Mouse (Mus musculus) intestine, embryonic 14.5 days (tissue): ENCODE data around the gene Hectd4. TPM values are rescaled to one million over a fixed set of nuclear protein-coding genes. Genes with fewer than 3 reads are reported as not detected.

Experiments used
- ATAC-seq: fragments of 200-750 bp; cut with Nextera tagmentation; replicated peaks from 2 replicates; pipeline ENCODE4 v1.8.0; 2017; ENCODE audit warnings: low read depth, moderate number of reproducible peaks, moderate TSS enrichment, moderate library complexity; ENCODE audit not compliant: low FRiP score, low TSS enrichment
- DNase-seq: peaks from one replicate; pipeline ENCODE4 v3.0.0-alpha.2; 2018; ENCODE audit warnings: low spot score
- H3K27ac ChIP-seq: fragments of 300-500 bp; sonication (generic); 2 replicates; pipeline ENCODE4 v1.5.1; 2014; ENCODE audit warnings: low read depth, mild to moderate bottlenecking, control low read depth
- H3K27me3 ChIP-seq: fragments of 300-500 bp; sonication (generic); replicated peaks from 2 replicates; pipeline ENCODE4 v1.6.1; 2014; ENCODE audit warnings: low read length, control low read depth; ENCODE audit not compliant: control insufficient read depth, insufficient read depth
- H3K36me3 ChIP-seq: fragments of 300-500 bp; sonication (generic); 2 replicates; pipeline ENCODE4 v1.6.1; 2014; ENCODE audit warnings: low read length, control low read depth; ENCODE audit not compliant: control insufficient read depth, insufficient read depth
- H3K4me1 ChIP-seq: fragments of 300-500 bp; sonication (generic); replicated peaks from 2 replicates; pipeline ENCODE4 v1.6.1; 2014; ENCODE audit warnings: low read length, control low read depth, mixed read lengths; ENCODE audit not compliant: control insufficient read depth, insufficient read depth
- H3K4me2 ChIP-seq: fragments of 300-500 bp; sonication (generic); 2 replicates; pipeline ENCODE4 v1.6.1; 2014; ENCODE audit warnings: low read length
- H3K4me3 ChIP-seq: fragments of 300-500 bp; sonication (generic); 2 replicates; pipeline ENCODE4 v1.5.1; 2014; ENCODE audit warnings: low read depth, low read length, control low read depth, mixed read lengths
- H3K9ac ChIP-seq: fragments of 300-500 bp; sonication (generic); 2 replicates; pipeline ENCODE4 v1.6.1; 2014; ENCODE audit warnings: mild to moderate bottlenecking, low read length
- H3K9me3 ChIP-seq: fragments of 300-500 bp; sonication (generic); 2 replicates; pipeline ENCODE4 v1.6.1; 2016; ENCODE audit warnings: low read length, control low read depth; ENCODE audit not compliant: control insufficient read depth
- WGBS: fragments of 180-500 bp; shearing (Covaris S2); extraction: QIAGEN DNeasy Blood & Tissue Kit; methylation state at CpG from one replicate; pipeline ENCODE4 v1.1.7; 2014; 5-methylcytosine and 5-hydroxymethylcytosine counted together
- polyA plus RNA-seq: library from polyadenylated mRNA; unstranded; fragments of >200 nt; fragmentation: Nextera tagmentation; extraction: Ambion mirVana; gene quantifications from 2 replicates; pipeline ENCODE4 v1.2.1, GENCODE M21; 2014

Gene Hectd4
- polyA plus RNA-seq, 1 experiment from 2014 or later: 8.1 TPM

- 68% methylated on average over 16 of the region's 16 CpGs for WGBS
- Histone ChIP-seq H3K36me3 (peaks cover 77% of the 10 kb centered on the region), H3K27ac (no peak overlapping the region), H3K9ac (no peak overlapping the region), H3K4me3 (no peak overlapping the region), H3K4me2 (no peak overlapping the region), H3K4me1 (no peaks in the 10 kb centered on the region), H3K9me3 (no peaks in the 10 kb centered on the region), H3K27me3 (no peaks in the 10 kb centered on the region)
- DNase-seq: no peak
- no peak for ATAC-seq
Observed at GRCm38 (mm10) chr5:121292309-121293165, 72.5 kb downstream of the Hectd4 start.

- Histone ChIP-seq H3K36me3 (peaks cover 90% of the 10 kb centered on the region), H3K4me2 (no peak overlapping the region)
- WGBS: 91% methylated on average over 7 of the region's 7 CpGs
Observed at GRCm38 (mm10) chr5:121305009-121305408, 85.0 kb downstream of the Hectd4 start.

GRCm38 (mm10) chr5:121307620-121308019 is 87.6 kb downstream of the Hectd4 start:
- no peak overlapping the region for H3K4me3 ChIP-seq
- peaks cover 92% of the 10 kb centered on the region for H3K36me3 ChIP-seq
- DNase-seq: no peak

More at GRCm38 (mm10) chr5:121305009-121305408, 85.0 kb downstream of the Hectd4 start:
- Histone ChIP-seq H3K27ac (no peak overlapping the region), H3K9me3 (no peaks in the 10 kb centered on the region), H3K27me3 (no peaks in the 10 kb centered on the region), H3K9ac (no peak overlapping the region), H3K4me3 (no peak overlapping the region), H3K4me1 (no peaks in the 10 kb centered on the region)
- ATAC-seq: no peak
- no peak for DNase-seq

GRCm38 (mm10) chr5:121311576-121311975 is 91.6 kb downstream of the Hectd4 start:
- DNase-seq (no peak), ATAC-seq (no peak)
- no peaks in the 10 kb centered on the region for H3K9me3 ChIP-seq
- no peak overlapping the region for H3K4me2 ChIP-seq
- no peak overlapping the region for H3K9ac ChIP-seq
- H3K4me3 ChIP-seq: no peak overlapping the region
- H3K27ac ChIP-seq: no peak overlapping the region
- H3K36me3 ChIP-seq: peaks cover 89% of the 10 kb centered on the region
- no peaks in the 10 kb centered on the region for H3K4me1 ChIP-seq
- H3K27me3 ChIP-seq: no peaks in the 10 kb centered on the region
- 93% methylated on average over 8 of the region's 8 CpGs for WGBS

More at GRCm38 (mm10) chr5:121307620-121308019, 87.6 kb downstream of the Hectd4 start:
- no peak for ATAC-seq
- Histone ChIP-seq H3K27me3 (no peaks in the 10 kb centered on the region), H3K4me2 (no peak overlapping the region), H3K4me1 (no peaks in the 10 kb centered on the region), H3K9me3 (no peaks in the 10 kb centered on the region), H3K27ac (no peak overlapping the region), H3K9ac (no peak overlapping the region)
- WGBS: 77% methylated on average over 3 of the region's 3 CpGs

GRCm38 (mm10) chr5:121313764-121314474 is 93.9 kb downstream of the Hectd4 start:
- no peaks in the 10 kb centered on the region for H3K27me3 ChIP-seq
- WGBS: 90% methylated on average over 10 of the region's 10 CpGs
- no peak overlapping the region for H3K9ac ChIP-seq
- H3K9me3 ChIP-seq: no peaks in the 10 kb centered on the region
- no peak overlapping the region for H3K27ac ChIP-seq
- no peak for DNase-seq
- H3K36me3 ChIP-seq: peaks cover 89% of the 10 kb centered on the region
- no peak for ATAC-seq
- no peak overlapping the region for H3K4me3 ChIP-seq
- H3K4me1 ChIP-seq: no peaks in the 10 kb centered on the region
- no peak overlapping the region for H3K4me2 ChIP-seq

GRCm38 (mm10) chr5:121326079-121326805 is 106.2 kb downstream of the Hectd4 start:
- DNase-seq (no peak), ATAC-seq (no peak)
- no peak overlapping the region for H3K4me3 ChIP-seq
- H3K27me3 ChIP-seq: no peaks in the 10 kb centered on the region
- H3K27ac ChIP-seq: no peak overlapping the region
- 92% methylated on average over 14 of the region's 14 CpGs for WGBS
- peaks cover 85% of the 10 kb centered on the region for H3K36me3 ChIP-seq
- H3K9me3 ChIP-seq: no peaks in the 10 kb centered on the region
- H3K9ac ChIP-seq: no peak overlapping the region
- no peak overlapping the region for H3K4me2 ChIP-seq
- no peaks in the 10 kb centered on the region for H3K4me1 ChIP-seq

GRCm38 (mm10) chr5:121329333-121330058 is 109.5 kb downstream of the Hectd4 start:
- DNase-seq: no peak

More at GRCm38 (mm10) chr5:121329333-121330058, 109.5 kb downstream of the Hectd4 start:
- peak overlapping the region; percentile 16; the same call in 1 of the 2 replicates for H3K4me3 ChIP-seq
- no peaks in the 10 kb centered on the region for H3K4me1 ChIP-seq
- ATAC-seq: no peak
- peak overlapping the region; percentile 32 for H3K9ac ChIP-seq
- no peaks in the 10 kb centered on the region for H3K9me3 ChIP-seq
- H3K4me2 ChIP-seq: peak overlapping the region; percentile 32
- peaks cover 85% of the 10 kb centered on the region for H3K36me3 ChIP-seq
- no peaks in the 10 kb centered on the region for H3K27me3 ChIP-seq
- no peak overlapping the region for H3K27ac ChIP-seq
- 68% methylated on average over 11 of the region's 11 CpGs for WGBS
